ENCODE assay signal across 17 mouse cellular contexts in the genomic region with DNA sequence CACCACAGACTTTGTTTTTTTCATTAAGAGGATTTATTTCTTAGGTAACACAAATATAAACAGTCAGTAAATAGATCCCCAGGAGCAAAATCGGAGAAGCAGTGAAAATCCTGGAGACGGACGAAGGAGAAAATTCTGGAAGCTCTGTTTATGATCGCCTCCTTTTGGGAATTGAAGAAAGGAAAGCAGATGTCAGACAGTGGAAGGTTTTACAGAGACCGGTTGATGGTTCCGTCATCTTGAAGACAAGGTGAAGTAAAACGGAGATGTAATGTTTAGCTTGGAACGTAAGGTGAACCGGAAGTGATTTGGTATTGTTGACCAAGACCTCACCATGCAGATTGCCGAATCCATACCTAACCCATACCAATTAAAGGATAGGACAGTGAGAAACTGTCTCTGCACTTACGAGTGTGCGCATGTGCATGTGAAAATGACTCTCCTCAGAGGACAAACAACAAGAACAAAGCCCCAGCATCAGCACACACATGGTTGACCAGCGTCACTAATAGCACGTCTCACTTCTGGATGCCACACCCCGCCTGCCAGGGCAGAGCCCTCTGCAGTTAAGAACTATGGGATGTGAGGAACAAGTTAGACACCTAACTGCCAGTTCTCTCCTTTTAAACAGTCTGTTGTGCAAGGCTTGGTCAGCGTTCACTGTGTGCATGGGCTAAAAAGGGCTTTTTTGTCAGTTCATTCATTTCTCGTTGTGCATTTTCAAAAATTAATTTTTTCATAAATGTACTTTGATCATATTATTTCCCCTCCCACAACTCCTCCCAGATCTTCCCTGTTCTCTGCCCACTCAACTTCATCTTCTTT.
DNase-seq lines count a peak whose midpoint lies in the region; ATAC-seq and TF ChIP-seq lines count a peak whose summit lies in the region.
"Had no signal": no experiment of that assay in that cellular context is flagged by ENCODE, and none has a peak within 500 bp of the region (broad histone marks: within the 10 kb centered on the region; RNA-seq: fewer than 3 reads in every experiment).

No protein-coding gene starts in this region.

- 84% methylated on average over 17 of the region's 17 CpGs for WGBS in hindbrain, embryonic 12.5 days
- WGBS in hindbrain, embryonic 11.5 days, result 85% methylated on average over 17 of the region's 17 CpGs
- WGBS in forebrain, embryonic 13.5 days, result 50% methylated on average over 17 of the region's 17 CpGs
- 72% methylated on average over 17 of the region's 17 CpGs for WGBS in hindbrain, postnatal 0 days
- 53% methylated on average over 17 of the region's 17 CpGs for WGBS in midbrain, embryonic 16.5 days
- WGBS in cerebellum, adult 2 months, result 86% methylated on average over 17 of the region's 17 CpGs

- no peak for ATAC-seq in hindbrain, embryonic 12.5 days (ENCODE audit: low FRiP score)
- ATAC-seq in hindbrain, embryonic 11.5 days (ENCODE audit: low FRiP score), result no peak
- ATAC-seq in forebrain, embryonic 13.5 days, result no peak
- ATAC-seq in hindbrain, postnatal 0 days, result no peak
- ATAC-seq in midbrain, embryonic 16.5 days, result no peak
- ATAC-seq: inflammation-experienced regulatory T-cells, adult 6 months; liver, embryonic 12.5 days had no signal

- no peaks in the 10 kb centered on the region for H3K27me3 ChIP-seq in hindbrain, embryonic 12.5 days
- no peaks in the 10 kb centered on the region for H3K27me3 ChIP-seq in hindbrain, embryonic 11.5 days (ENCODE audit: control insufficient read depth, insufficient read depth, low read length)
- no peaks in the 10 kb centered on the region for H3K27me3 ChIP-seq in forebrain, embryonic 13.5 days
- H3K27me3 ChIP-seq in hindbrain, postnatal 0 days (ENCODE audit: insufficient read depth, low read length), result no peaks in the 10 kb centered on the region
- no peaks in the 10 kb centered on the region for H3K27me3 ChIP-seq in midbrain, embryonic 16.5 days (ENCODE audit: control insufficient read depth, insufficient read depth, low read depth, low read length)
- no peaks in the 10 kb centered on the region for H3K27me3 ChIP-seq in cerebellum, adult 2 months (ENCODE audit: control insufficient read depth, insufficient read depth, low read length)
- H3K27me3 ChIP-seq: liver, embryonic 12.5 days had no signal

- H3K4me3 ChIP-seq in hindbrain, embryonic 12.5 days, result no peak overlapping the region
- no peak overlapping the region for H3K4me3 ChIP-seq in hindbrain, embryonic 11.5 days (ENCODE audit: low read depth, low read length)
- 0 out of 2 replicates have a peak overlapping the region, but pooled peaks have one; percentile 18 for H3K4me3 ChIP-seq in forebrain, embryonic 13.5 days
- H3K4me3 ChIP-seq in hindbrain, postnatal 0 days (ENCODE audit: low read length), result no peak overlapping the region
- peak overlapping the region; percentile 21 for H3K4me3 ChIP-seq in midbrain, embryonic 16.5 days (ENCODE audit: low read depth, low read length)
- no peak overlapping the region for H3K4me3 ChIP-seq in cerebellum, adult 2 months (replicated peaks; ENCODE audit: insufficient read depth, low read depth, low read length)
- H3K4me3 ChIP-seq: liver, embryonic 12.5 days had no signal

- TF ChIP-seq POLR2A in cerebellum, adult 2 months (IDR thresholded peaks at IDR 0.05; ENCODE audit: borderline replicate concordance, insufficient read depth, low read length), result no peak

- DNase-seq in hindbrain, embryonic 11.5 days (ENCODE audit: low spot score), result no peak
- no peak for DNase-seq in hindbrain, postnatal 0 days (ENCODE audit: low spot score)
- no peak for DNase-seq in kidney, adult 9 months
- DNase-seq in ovary, postnatal 36 days (ENCODE audit: low spot score), result no peak
- no peak for DNase-seq in cerebellum, adult 2 months
- DNase-seq: adrenal gland, postnatal 10 days; cerebellum, adult 18-20 months; gastrocnemius, postnatal 25 days; heart, postnatal 10 days; kidney, adult 8-10 months; layer of hippocampus, postnatal 36 days; lung, embryonic 14.5 days had no signal

- no peaks in the 10 kb centered on the region for H3K36me3 ChIP-seq in hindbrain, embryonic 12.5 days
- H3K36me3 ChIP-seq in hindbrain, embryonic 11.5 days (ENCODE audit: control insufficient read depth, insufficient read depth, low read length), result no peaks in the 10 kb centered on the region
- H3K36me3 ChIP-seq in forebrain, embryonic 13.5 days (ENCODE audit: poor library complexity, severe bottlenecking), result no peaks in the 10 kb centered on the region
- no peaks in the 10 kb centered on the region for H3K36me3 ChIP-seq in hindbrain, postnatal 0 days (ENCODE audit: insufficient read depth, low read length)
- H3K36me3 ChIP-seq in midbrain, embryonic 16.5 days (ENCODE audit: control insufficient read depth, insufficient read depth, low read length), result no peaks in the 10 kb centered on the region
- H3K36me3 ChIP-seq: liver, embryonic 12.5 days had no signal

- peak overlapping the region; percentile 49; the same call in 1 of the 2 replicates for H3K4me2 ChIP-seq in hindbrain, embryonic 12.5 days (replicated peaks)
- H3K4me2 ChIP-seq in hindbrain, embryonic 11.5 days (replicated peaks; ENCODE audit: low read depth, low read length), result no peak overlapping the region
- H3K4me2 ChIP-seq in forebrain, embryonic 13.5 days, result peak overlapping the region; percentile 54
- peak overlapping the region; percentile 47 for H3K4me2 ChIP-seq in hindbrain, postnatal 0 days (ENCODE audit: low read depth, low read length)
- peak overlapping the region; percentile 44 for H3K4me2 ChIP-seq in midbrain, embryonic 16.5 days (ENCODE audit: low read length)
- H3K4me2 ChIP-seq: liver, embryonic 12.5 days; lung, embryonic 14.5 days had no signal

- no peaks in the 10 kb centered on the region; the same call in 1 of the 2 replicates for H3K9me3 ChIP-seq in hindbrain, embryonic 12.5 days (replicated peaks)
- no peaks in the 10 kb centered on the region for H3K9me3 ChIP-seq in hindbrain, embryonic 11.5 days (ENCODE audit: control insufficient read depth, low read length)
- peaks cover 6% of the 10 kb centered on the region for H3K9me3 ChIP-seq in forebrain, embryonic 13.5 days (replicated peaks)
- H3K9me3 ChIP-seq in hindbrain, postnatal 0 days (ENCODE audit: low read length), result no peaks in the 10 kb centered on the region
- peaks cover 6% of the 10 kb centered on the region; the same call in 1 of the 2 replicates for H3K9me3 ChIP-seq in midbrain, embryonic 16.5 days (replicated peaks; ENCODE audit: control insufficient read depth, low read length, poor library complexity, severe bottlenecking)

- TF ChIP-seq CTCF in hindbrain, postnatal 0 days (IDR thresholded peaks at IDR 0.05; ENCODE audit: low read depth), result no peak
- no peak for TF ChIP-seq CTCF in cerebellum, adult 2 months (IDR thresholded peaks at IDR 0.05; ENCODE audit: borderline replicate concordance, insufficient read depth, low read depth, low read length)

- no peak overlapping the region for H3K27ac ChIP-seq in hindbrain, embryonic 12.5 days
- H3K27ac ChIP-seq in hindbrain, embryonic 11.5 days (ENCODE audit: low read depth, low read length), result no peak overlapping the region
- H3K27ac ChIP-seq in forebrain, embryonic 13.5 days, result no peak overlapping the region
- H3K27ac ChIP-seq in hindbrain, postnatal 0 days, result no peak overlapping the region
- peak overlapping the region; percentile 50; the same call in 1 of the 2 replicates for H3K27ac ChIP-seq in midbrain, embryonic 16.5 days (ENCODE audit: low read length)
- no peak overlapping the region for H3K27ac ChIP-seq in cerebellum, adult 2 months (ENCODE audit: insufficient read depth, low read length)
- H3K27ac ChIP-seq: liver, embryonic 12.5 days had no signal

- H3K4me1 ChIP-seq in hindbrain, embryonic 12.5 days, result peaks cover 7% of the 10 kb centered on the region
- no peaks in the 10 kb centered on the region for H3K4me1 ChIP-seq in hindbrain, embryonic 11.5 days (replicated peaks; ENCODE audit: control insufficient read depth, insufficient read depth, low read length)
- H3K4me1 ChIP-seq in forebrain, embryonic 13.5 days, result peaks cover 15% of the 10 kb centered on the region; the same call in 1 of the 2 replicates
- H3K4me1 ChIP-seq in hindbrain, postnatal 0 days (ENCODE audit: insufficient read depth, low read length), result no peaks in the 10 kb centered on the region
- H3K4me1 ChIP-seq in midbrain, embryonic 16.5 days (ENCODE audit: control insufficient read depth, insufficient read depth, low read length), result peaks cover 8% of the 10 kb centered on the region
- H3K4me1 ChIP-seq in cerebellum, adult 2 months (ENCODE audit: control insufficient read depth, insufficient read depth, low read length), result no peaks in the 10 kb centered on the region
- H3K4me1 ChIP-seq: liver, embryonic 12.5 days had no signal

- H3K9ac ChIP-seq in hindbrain, embryonic 12.5 days, result no peak overlapping the region
- no peak overlapping the region for H3K9ac ChIP-seq in hindbrain, embryonic 11.5 days (ENCODE audit: low read depth, low read length)
- no peak overlapping the region for H3K9ac ChIP-seq in forebrain, embryonic 13.5 days
- no peak overlapping the region for H3K9ac ChIP-seq in hindbrain, postnatal 0 days (replicated peaks; ENCODE audit: low read length)
- peak overlapping the region; percentile 30; the same call in 1 of the 2 replicates for H3K9ac ChIP-seq in midbrain, embryonic 16.5 days (ENCODE audit: low read depth, low read length)
- H3K9ac ChIP-seq: liver, embryonic 12.5 days; lung, embryonic 14.5 days had no signal

Comparison
In these comparisons a context has a peak if more than half of its experiments do, and no peak if none do; other contexts are left out.
1. H3K4me3 ChIP-seq: peak in forebrain, embryonic 13.5 days (single experiment) and midbrain, embryonic 16.5 days (single experiment); none in hindbrain, embryonic 12.5 days (single experiment), hindbrain, embryonic 11.5 days (single experiment), hindbrain, postnatal 0 days (single experiment) and cerebellum, adult 2 months (single experiment).